Mouse (Mus musculus): ENCODE data around the gene Kctd19. TPM values are rescaled to one million over a fixed set of nuclear protein-coding genes. Genes with fewer than 3 reads are reported as not detected.

The Kctd19 gene
- polyA plus RNA-seq, 2 experiments = not detected

DNA sequence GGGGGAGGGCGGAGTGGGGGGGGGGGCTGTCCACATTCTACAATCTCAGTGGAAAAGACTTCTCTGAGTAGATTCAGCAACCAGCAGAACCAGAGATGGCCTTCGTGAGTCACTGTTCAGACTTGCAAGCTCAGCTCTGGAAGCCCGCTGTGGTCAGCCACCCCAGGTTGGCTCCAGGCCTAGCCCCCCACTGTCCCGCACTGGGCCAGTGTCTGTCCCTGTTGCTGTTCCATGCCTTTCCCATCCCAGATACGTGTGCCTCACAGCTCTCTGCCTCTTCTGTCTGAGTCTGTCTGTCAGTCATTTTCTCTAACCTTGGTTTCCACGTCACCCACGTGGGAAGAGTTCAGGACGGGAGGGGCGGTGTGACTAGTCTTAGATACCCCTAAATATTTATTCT is 40.8 kb downstream of the Kctd19 start:
- ATAC-seq (ENCODE audit: insufficient read depth) (no peak), DNase-seq (ENCODE audit: low read depth in 3 of 3, low spot score in 3 of 3) (no peak)
- Histone ChIP-seq H3K27ac (no peak overlapping the region), H3K9me3 (ENCODE audit: control insufficient read depth, low read length) (no peaks in the 10 kb centered on the region), H3K27me3 (ENCODE audit: control insufficient read depth, insufficient read depth, low read length) (no peaks in the 10 kb centered on the region), H3K4me2 (ENCODE audit: low read depth) (no peak overlapping the region), H3K4me3 (ENCODE audit: insufficient read depth in 1 of 2, low read depth in 2 of 2, low read length in 2 of 2) (no peak overlapping the region), H3K4me1 (replicated peaks; ENCODE audit: control insufficient read depth in 2 of 2, insufficient read depth in 2 of 2, low read length in 1 of 2) (no peaks in the 10 kb centered on the region), H3K36me3 (replicated peaks; ENCODE audit: control insufficient read depth, insufficient read depth, low read depth) (no peaks in the 10 kb centered on the region), H3K9ac (replicated peaks) (no peak overlapping the region)
- no peak for TF ChIP-seq EP300 (IDR thresholded peaks at IDR 0.05; ENCODE audit: low read depth)
- TF ChIP-seq CTCF (IDR thresholded peaks at IDR 0.05; ENCODE audit: low read depth) = no peak
- 68% methylated on average over 9 of the region's 9 CpGs for WGBS (ENCODE audit: insufficient replicate concordance)

DNA sequence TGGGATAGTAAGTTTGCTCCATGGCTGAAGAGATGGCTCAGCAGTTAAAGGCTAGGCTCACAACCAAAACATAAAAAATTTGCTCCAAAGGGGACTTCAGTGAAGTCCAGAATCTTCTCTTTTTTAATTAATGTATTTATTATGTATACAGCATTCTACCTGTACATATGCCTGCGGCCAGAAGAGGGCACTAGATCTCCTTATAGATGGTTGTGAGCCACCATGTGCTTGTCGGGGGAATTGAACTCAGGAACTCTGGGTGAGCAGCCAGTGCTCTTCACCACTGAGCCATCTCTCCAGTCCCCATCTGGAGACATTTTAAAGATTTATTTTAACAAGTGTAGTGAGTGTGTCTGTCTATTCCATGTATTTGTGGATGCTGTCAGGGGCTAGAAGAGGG is 46.2 kb downstream of the Kctd19 start:
- DNase-seq (ENCODE audit: low read depth in 3 of 3, low spot score in 3 of 3) (no peak), ATAC-seq (ENCODE audit: insufficient read depth) (no peak)
- no peaks in the 10 kb centered on the region for H3K27me3 ChIP-seq (ENCODE audit: control insufficient read depth, insufficient read depth, low read length)
- TF ChIP-seq EP300 (IDR thresholded peaks at IDR 0.05; ENCODE audit: low read depth) (no peak), CTCF (IDR thresholded peaks at IDR 0.05; ENCODE audit: low read depth) (peak; percentile 57)
- H3K27ac ChIP-seq = no peak overlapping the region
- H3K9me3 ChIP-seq (ENCODE audit: control insufficient read depth, low read length) = no peaks in the 10 kb centered on the region
- H3K36me3 ChIP-seq (replicated peaks; ENCODE audit: control insufficient read depth, insufficient read depth, low read depth) = no peaks in the 10 kb centered on the region
- WGBS (ENCODE audit: insufficient replicate concordance) = 42% methylated on average over 2 of the region's 2 CpGs
- no peaks in the 10 kb centered on the region; a peak in 1 of 4 replicates for H3K4me1 ChIP-seq (replicated peaks; ENCODE audit: control insufficient read depth in 2 of 2, insufficient read depth in 2 of 2, low read length in 1 of 2)
- H3K9ac ChIP-seq (replicated peaks) = no peak overlapping the region
- no peak overlapping the region for H3K4me2 ChIP-seq (ENCODE audit: low read depth)
- H3K4me3 ChIP-seq (ENCODE audit: insufficient read depth in 1 of 2, low read depth in 2 of 2, low read length in 2 of 2) = no peak overlapping the region

DNA sequence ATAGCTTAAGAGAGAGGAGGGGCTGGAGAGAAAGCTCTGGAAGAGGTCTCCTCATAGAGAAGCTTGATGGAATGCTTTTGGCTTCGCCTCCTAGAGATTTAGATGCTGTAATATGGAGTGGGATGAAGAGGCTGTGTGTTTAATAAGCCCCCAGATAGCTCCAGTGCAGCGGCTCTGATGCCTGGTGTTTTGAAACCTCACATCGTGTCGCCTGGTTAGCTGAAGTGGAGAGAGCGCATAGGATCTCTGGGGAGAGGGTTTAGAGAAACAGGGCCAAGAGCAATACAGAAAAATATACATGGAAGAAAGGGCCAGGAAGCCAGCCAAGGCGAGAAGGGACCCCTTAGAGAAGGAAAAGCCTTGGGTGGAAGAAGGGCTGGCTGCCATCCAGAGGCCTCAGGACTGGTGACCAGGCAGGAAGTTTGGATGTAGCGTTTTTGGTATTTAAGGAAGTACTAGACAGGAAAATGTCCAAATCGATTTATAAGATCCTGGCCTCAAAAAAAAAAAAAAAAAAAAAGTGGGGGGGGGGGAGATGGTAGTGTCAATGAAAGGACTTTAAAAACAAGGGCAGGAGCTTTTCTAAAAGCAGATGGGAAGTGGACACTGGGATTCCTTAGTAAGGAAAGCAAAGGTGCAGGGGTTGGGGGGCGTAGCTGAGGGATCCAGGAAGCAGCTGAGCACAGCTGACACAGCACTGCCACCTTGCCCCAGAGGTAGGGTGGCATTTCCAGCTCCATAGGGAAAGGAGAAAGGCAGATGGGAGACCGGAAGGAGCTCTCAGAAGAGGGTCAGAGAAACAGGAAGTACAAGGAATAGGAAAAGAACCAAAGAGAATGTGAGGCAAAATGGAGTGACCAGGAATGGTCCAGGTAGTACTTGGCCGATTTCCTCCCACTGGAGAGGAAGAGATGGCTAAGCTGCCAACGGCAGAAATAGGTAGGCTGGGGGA is 51.3 kb downstream of the Kctd19 start:
- 44% methylated on average over 12 of the region's 12 CpGs for WGBS (ENCODE audit: insufficient replicate concordance)
- Histone ChIP-seq H3K4me3 (ENCODE audit: insufficient read depth in 1 of 2, low read depth in 2 of 2, low read length in 2 of 2) (no peak overlapping the region), H3K9ac (replicated peaks) (no peak overlapping the region), H3K4me1 (replicated peaks; ENCODE audit: control insufficient read depth in 2 of 2, insufficient read depth in 2 of 2, low read length in 1 of 2) (no peaks in the 10 kb centered on the region; a peak in 1 of 4 replicates), H3K36me3 (replicated peaks; ENCODE audit: control insufficient read depth, insufficient read depth, low read depth) (no peaks in the 10 kb centered on the region), H3K27ac (no peak overlapping the region), H3K4me2 (ENCODE audit: low read depth) (no peak overlapping the region), H3K9me3 (ENCODE audit: control insufficient read depth, low read length) (no peaks in the 10 kb centered on the region), H3K27me3 (ENCODE audit: control insufficient read depth, insufficient read depth, low read length) (no peaks in the 10 kb centered on the region)
- ATAC-seq (ENCODE audit: insufficient read depth) (no peak), DNase-seq (ENCODE audit: low read depth in 3 of 3, low spot score in 3 of 3) (no peak)
- TF ChIP-seq CTCF (IDR thresholded peaks at IDR 0.05; ENCODE audit: low read depth) (no peak), EP300 (IDR thresholded peaks at IDR 0.05; ENCODE audit: low read depth) (no peak)

DNA sequence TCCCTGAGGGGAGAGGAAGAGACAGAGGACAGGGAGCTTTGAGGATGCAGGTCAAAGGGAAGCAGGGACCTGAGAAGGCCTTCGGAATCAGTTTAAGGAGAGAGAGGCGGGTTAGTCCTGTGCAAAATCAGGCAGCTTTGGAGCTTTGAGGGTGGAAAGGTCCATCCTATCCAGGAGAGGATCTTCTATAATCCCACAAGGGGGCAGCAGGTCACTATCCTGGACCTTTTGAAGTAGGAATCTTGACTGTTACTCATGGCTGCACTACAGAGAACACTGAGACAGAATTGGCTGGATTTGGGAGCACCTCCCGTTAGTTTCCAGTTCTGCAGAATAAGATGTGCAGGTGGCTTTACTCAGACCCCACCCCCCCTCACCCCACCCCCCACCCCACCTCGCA is 53.7 kb downstream of the Kctd19 start:
- H3K4me1 ChIP-seq (replicated peaks; ENCODE audit: control insufficient read depth in 2 of 2, insufficient read depth in 2 of 2, low read length in 1 of 2) = peaks cover 0 to 4% of the 10 kb centered on the region in 2 experiments; a peak in 1 of 4 replicates
- H3K4me2 ChIP-seq (ENCODE audit: low read depth) = no peak overlapping the region
- no peaks in the 10 kb centered on the region for H3K36me3 ChIP-seq (replicated peaks; ENCODE audit: control insufficient read depth, insufficient read depth, low read depth)
- no peaks in the 10 kb centered on the region for H3K27me3 ChIP-seq (ENCODE audit: control insufficient read depth, insufficient read depth, low read length)
- ATAC-seq (ENCODE audit: insufficient read depth) (no peak), DNase-seq (ENCODE audit: low read depth in 3 of 3, low spot score in 3 of 3) (no peak)
- H3K27ac ChIP-seq = no peak overlapping the region
- WGBS (ENCODE audit: insufficient replicate concordance) = 53% methylated on average over 4 of the region's 4 CpGs
- no peak overlapping the region for H3K4me3 ChIP-seq (ENCODE audit: insufficient read depth in 1 of 2, low read depth in 2 of 2, low read length in 2 of 2)
- H3K9me3 ChIP-seq (ENCODE audit: control insufficient read depth, low read length) = no peaks in the 10 kb centered on the region
- H3K9ac ChIP-seq (replicated peaks) = no peak overlapping the region
- peak; percentile 35; the same call in 1 of the 2 replicates for TF ChIP-seq CTCF (IDR thresholded peaks at IDR 0.05; ENCODE audit: low read depth)
- TF ChIP-seq EP300 (IDR thresholded peaks at IDR 0.05; ENCODE audit: low read depth) = no peak

DNA sequence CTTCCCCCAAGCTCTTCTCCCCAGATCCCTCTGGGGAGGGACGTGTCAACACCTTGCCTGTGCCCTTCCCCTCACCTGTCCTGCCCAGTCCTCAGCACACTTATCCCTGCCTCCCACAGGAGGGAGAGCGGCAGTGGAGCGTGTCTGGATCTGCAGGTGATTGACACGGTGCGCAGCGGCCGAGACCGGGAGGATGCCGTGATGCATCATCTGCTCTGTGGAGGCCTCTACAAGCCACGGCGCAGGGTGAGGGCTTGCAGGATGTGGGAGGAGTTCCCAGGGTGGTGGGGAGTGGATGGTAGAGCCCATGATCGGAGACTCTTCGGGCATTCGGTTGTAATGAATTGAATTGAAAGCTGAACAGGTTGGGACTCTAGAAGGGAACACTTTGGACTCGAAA is 54.1 kb downstream of the Kctd19 start:
- WGBS (ENCODE audit: insufficient replicate concordance) = 60% methylated on average over 15 of the region's 15 CpGs
- no peaks in the 10 kb centered on the region for H3K27me3 ChIP-seq (ENCODE audit: control insufficient read depth, insufficient read depth, low read length)
- no peak overlapping the region for H3K27ac ChIP-seq
- H3K36me3 ChIP-seq (replicated peaks; ENCODE audit: control insufficient read depth, insufficient read depth, low read depth) = no peaks in the 10 kb centered on the region
- H3K4me1 ChIP-seq (replicated peaks; ENCODE audit: control insufficient read depth in 2 of 2, insufficient read depth in 2 of 2, low read length in 1 of 2) = peaks cover 0 to 4% of the 10 kb centered on the region in 2 experiments; a peak in 1 of 4 replicates
- ATAC-seq (ENCODE audit: insufficient read depth) (no peak), DNase-seq (ENCODE audit: low read depth in 3 of 3, low spot score in 3 of 3) (no peak)
- no peak overlapping the region for H3K4me2 ChIP-seq (ENCODE audit: low read depth)
- no peak overlapping the region for H3K9ac ChIP-seq (replicated peaks)
- H3K4me3 ChIP-seq (ENCODE audit: insufficient read depth in 1 of 2, low read depth in 2 of 2, low read length in 2 of 2) = no peak overlapping the region
- TF ChIP-seq EP300 (IDR thresholded peaks at IDR 0.05; ENCODE audit: low read depth) (no peak), CTCF (IDR thresholded peaks at IDR 0.05; ENCODE audit: low read depth) (no peak)
- no peaks in the 10 kb centered on the region for H3K9me3 ChIP-seq (ENCODE audit: control insufficient read depth, low read length)

All from liver, embryonic 14.5 days (tissue).